Mouse (Mus musculus): Measurements from ENCODE around the gene Arf4. TPM values are rescaled to one million over a fixed set of nuclear protein-coding genes. Genes with fewer than 3 reads are reported as not detected.

Arf4 gene
- polyA plus RNA-seq, 1 experiment, result 128 TPM

DNA sequence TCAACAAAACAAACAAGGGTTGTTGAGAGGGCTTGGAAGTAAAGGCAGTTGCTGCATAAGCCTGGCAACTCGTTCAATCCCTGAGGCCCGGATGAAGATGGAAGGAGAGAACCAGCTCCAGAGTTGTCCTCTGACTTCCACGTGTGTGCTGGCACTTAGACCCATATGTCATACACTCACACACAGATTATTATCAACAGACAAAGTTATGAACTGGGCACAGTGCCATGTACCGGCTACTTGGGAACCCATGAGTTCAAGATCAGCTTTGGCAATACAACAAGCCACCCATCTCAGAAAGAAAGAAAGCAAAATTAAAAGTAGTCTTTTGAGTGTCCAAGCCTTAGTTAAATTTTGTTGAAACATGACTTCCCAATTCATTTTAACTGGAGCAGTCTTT, 12.6 kb upstream of the Arf4 start:
- H3K27me3 ChIP-seq (ENCODE audit: control insufficient read depth, insufficient read depth, insufficient read length), result no peaks in the 10 kb centered on the region
- no peaks in the 10 kb centered on the region for H3K79me2 ChIP-seq (ENCODE audit: control insufficient read depth, insufficient read depth)
- no peak overlapping the region for H3K4me2 ChIP-seq (ENCODE audit: low read depth)
- H3K4me3 ChIP-seq, result no peak overlapping the region
- TF ChIP-seq MYOD1 (IDR thresholded peaks at IDR 0.05; ENCODE audit: control insufficient read depth in 1 of 3, insufficient read length in 2 of 3, low read depth in 2 of 3) (no peak), TCF12 (IDR thresholded peaks at IDR 0.05; ENCODE audit: insufficient read depth, poor library complexity, severe bottlenecking) (no peak), SRF (IDR thresholded peaks at IDR 0.05; ENCODE audit: control insufficient read depth, insufficient read length, low read depth) (no peak), CEBPB (IDR thresholded peaks at IDR 0.05; ENCODE audit: insufficient read depth, poor library complexity, severe bottlenecking) (no peak), REST (IDR thresholded peaks at IDR 0.05; ENCODE audit: insufficient read depth, insufficient read length) (no peak), E2F4 (IDR thresholded peaks at IDR 0.05; ENCODE audit: insufficient read depth) (no peak), POLR2A (IDR thresholded peaks at IDR 0.05; ENCODE audit: insufficient read length, low read depth) (no peak), USF1 (IDR thresholded peaks at IDR 0.05; ENCODE audit: low read depth) (no peak), POLR2AphosphoS2 (IDR thresholded peaks at IDR 0.05; ENCODE audit: insufficient read length, low read depth) (no peak)
- peaks cover 51% of the 10 kb centered on the region for H3K36me3 ChIP-seq (ENCODE audit: control insufficient read depth, insufficient read depth)
- H3ac ChIP-seq (ENCODE audit: control insufficient read depth, insufficient read length), result no peak overlapping the region

DNA sequence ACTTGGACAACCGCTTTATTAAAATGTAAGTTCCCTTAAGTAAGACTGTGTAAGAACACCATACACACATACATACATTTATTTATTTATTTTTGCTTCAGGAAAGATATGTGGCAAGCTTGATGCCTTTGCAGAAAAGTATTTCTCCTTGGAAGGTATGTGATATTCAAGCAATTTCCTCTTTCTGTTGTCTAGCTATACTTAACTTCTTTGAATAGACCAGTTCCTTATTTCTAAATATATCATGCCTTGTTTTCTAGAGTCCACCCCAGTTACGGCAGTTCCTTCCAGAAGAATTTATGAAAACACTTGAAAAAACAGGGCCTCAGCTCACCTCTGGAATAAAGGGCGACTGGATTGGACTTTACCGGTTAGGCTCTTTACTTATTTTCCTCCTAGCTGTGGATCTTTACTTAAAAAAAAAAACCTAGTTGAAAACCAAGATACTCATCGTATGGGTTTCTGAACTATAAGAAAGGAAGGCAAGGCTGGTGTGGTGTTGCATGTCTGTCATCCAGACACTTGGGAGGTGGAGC, 11.2 kb upstream of the Arf4 start:
- Histone ChIP-seq H3K4me3 (no peak overlapping the region), H3ac (ENCODE audit: control insufficient read depth, insufficient read length) (no peak overlapping the region), H3K36me3 (ENCODE audit: control insufficient read depth, insufficient read depth) (peaks cover 48% of the 10 kb centered on the region), H3K79me2 (ENCODE audit: control insufficient read depth, insufficient read depth) (no peaks in the 10 kb centered on the region), H3K4me2 (ENCODE audit: low read depth) (no peak overlapping the region), H3K27me3 (ENCODE audit: control insufficient read depth, insufficient read depth, insufficient read length) (no peaks in the 10 kb centered on the region)
- TF ChIP-seq TCF3 (IDR thresholded peaks at IDR 0.05; ENCODE audit: insufficient read length, low read depth) (no peak), TCF12 (IDR thresholded peaks at IDR 0.05; ENCODE audit: insufficient read depth, poor library complexity, severe bottlenecking) (no peak), E2F4 (IDR thresholded peaks at IDR 0.05; ENCODE audit: insufficient read depth) (no peak), MYOD1 (IDR thresholded peaks at IDR 0.05; ENCODE audit: control insufficient read depth in 1 of 3, insufficient read length in 2 of 3, low read depth in 2 of 3) (no peak), REST (IDR thresholded peaks at IDR 0.05; ENCODE audit: insufficient read depth, insufficient read length) (no peak), MYOG (IDR thresholded peaks at IDR 0.05; ENCODE audit: control insufficient read depth in 1 of 3, insufficient read depth in 1 of 3, insufficient read length in 2 of 3, low read depth in 2 of 3) (no peak), POLR2AphosphoS2 (IDR thresholded peaks at IDR 0.05; ENCODE audit: insufficient read length, low read depth) (no peak), CEBPB (IDR thresholded peaks at IDR 0.05; ENCODE audit: insufficient read depth, poor library complexity, severe bottlenecking) (no peak), POLR2A (IDR thresholded peaks at IDR 0.05; ENCODE audit: insufficient read length, low read depth) (no peak), SRF (IDR thresholded peaks at IDR 0.05; ENCODE audit: control insufficient read depth, insufficient read length, low read depth) (no peak), MAX (IDR thresholded peaks at IDR 0.05; ENCODE audit: low read depth) (no peak), USF1 (IDR thresholded peaks at IDR 0.05; ENCODE audit: low read depth) (no peak)

DNA sequence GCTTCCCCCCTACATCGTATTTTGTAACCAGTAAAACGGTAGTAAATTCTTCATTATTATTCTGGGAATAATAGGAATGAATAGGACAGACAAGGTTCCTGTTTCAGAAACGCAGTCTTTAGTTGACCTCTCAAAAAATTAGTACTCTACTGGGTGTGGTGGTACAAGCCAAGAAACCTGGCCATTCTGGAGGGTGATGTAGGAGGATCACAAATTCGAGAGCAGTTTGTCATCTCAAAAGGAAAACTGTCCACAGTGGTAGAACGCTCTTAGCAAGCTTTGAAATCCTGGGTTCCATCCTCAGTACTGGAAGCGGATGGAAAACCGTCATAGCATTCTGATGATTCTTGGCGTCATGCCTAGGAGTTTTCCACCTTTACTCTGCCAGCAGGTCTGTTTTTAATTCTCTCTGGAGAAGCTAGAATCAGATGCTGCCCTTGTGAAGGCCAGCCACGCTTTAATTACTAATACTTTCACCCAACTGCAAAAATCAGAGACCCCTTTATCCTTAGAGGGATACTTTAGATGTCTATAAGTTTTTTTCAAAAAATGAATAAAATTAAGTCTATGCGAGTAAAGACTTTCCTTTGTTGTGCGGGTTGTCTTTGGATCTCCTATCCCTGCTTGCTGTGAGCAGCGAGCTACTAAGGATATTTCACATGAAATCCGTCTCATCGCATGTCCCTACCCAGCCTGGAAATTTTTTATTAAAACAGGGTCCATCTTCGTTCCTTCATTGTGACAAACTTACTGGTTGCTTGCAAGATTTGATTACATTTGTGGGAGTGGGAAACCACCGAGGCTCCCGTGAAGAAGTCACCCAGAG, 636 bp upstream of the Arf4 start:
- H3K36me3 ChIP-seq (ENCODE audit: control insufficient read depth, insufficient read depth), result peaks cover 4% of the 10 kb centered on the region
- H3K4me2 ChIP-seq (ENCODE audit: low read depth), result peak overlapping the region; percentile 95
- peak overlapping the region; percentile 100 for H3K4me3 ChIP-seq
- no peak for TF ChIP-seq SRF (IDR thresholded peaks at IDR 0.05; ENCODE audit: control insufficient read depth, insufficient read length, low read depth)
- TF ChIP-seq TCF3 (IDR thresholded peaks at IDR 0.05; ENCODE audit: insufficient read length, low read depth), result no peak
- no peak for TF ChIP-seq MYOG (IDR thresholded peaks at IDR 0.05; ENCODE audit: control insufficient read depth in 1 of 3, insufficient read depth in 1 of 3, insufficient read length in 2 of 3, low read depth in 2 of 3)
- no peak for TF ChIP-seq TCF12 (IDR thresholded peaks at IDR 0.05; ENCODE audit: insufficient read depth, poor library complexity, severe bottlenecking)
- no peak for TF ChIP-seq POLR2A (IDR thresholded peaks at IDR 0.05; ENCODE audit: insufficient read length, low read depth)
- no peak for TF ChIP-seq E2F4 (IDR thresholded peaks at IDR 0.05; ENCODE audit: insufficient read depth)
- TF ChIP-seq MYOD1 (IDR thresholded peaks at IDR 0.05; ENCODE audit: control insufficient read depth in 1 of 3, insufficient read length in 2 of 3, low read depth in 2 of 3), result no peak
- no peak for TF ChIP-seq USF1 (IDR thresholded peaks at IDR 0.05; ENCODE audit: low read depth)
- no peak for TF ChIP-seq POLR2AphosphoS2 (IDR thresholded peaks at IDR 0.05; ENCODE audit: insufficient read length, low read depth)
- TF ChIP-seq REST (IDR thresholded peaks at IDR 0.05; ENCODE audit: insufficient read depth, insufficient read length), result no peak
- TF ChIP-seq CEBPB (IDR thresholded peaks at IDR 0.05; ENCODE audit: insufficient read depth, poor library complexity, severe bottlenecking), result no peak
- TF ChIP-seq MAX (IDR thresholded peaks at IDR 0.05; ENCODE audit: low read depth), result no peak
- H3ac ChIP-seq (ENCODE audit: control insufficient read depth, insufficient read length), result peak overlapping the region; percentile 41
- H3K27me3 ChIP-seq (ENCODE audit: control insufficient read depth, insufficient read depth, insufficient read length), result no peaks in the 10 kb centered on the region
- H3K79me2 ChIP-seq (ENCODE audit: control insufficient read depth, insufficient read depth), result peaks cover 43% of the 10 kb centered on the region

DNA sequence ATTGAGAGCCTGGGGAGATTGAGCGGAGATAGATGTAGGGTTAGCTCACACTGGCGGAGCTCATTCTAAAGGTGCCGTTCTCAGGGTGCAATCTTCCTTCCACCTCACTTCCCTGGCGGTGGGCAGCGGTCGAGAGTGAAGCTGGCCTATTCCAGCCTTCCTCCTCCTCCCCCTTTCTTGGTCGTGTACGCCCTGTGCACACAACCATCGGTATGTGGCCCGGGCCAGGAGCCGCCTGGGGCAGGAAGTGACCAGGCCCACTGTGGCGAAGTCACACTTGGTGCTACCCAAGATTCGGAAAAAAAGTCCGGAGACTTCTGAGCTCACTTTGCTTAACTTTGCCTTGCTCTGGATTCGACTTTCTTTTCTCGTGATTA, 822 bp downstream of the Arf4 start:
- Histone ChIP-seq H3K36me3 (ENCODE audit: control insufficient read depth, insufficient read depth) (no peaks in the 10 kb centered on the region), H3K4me3 (peak overlapping the region; percentile 100), H3K4me2 (ENCODE audit: low read depth) (peak overlapping the region; percentile 82), H3K27me3 (ENCODE audit: control insufficient read depth, insufficient read depth, insufficient read length) (no peaks in the 10 kb centered on the region), H3K79me2 (ENCODE audit: control insufficient read depth, insufficient read depth) (peaks cover 57% of the 10 kb centered on the region), H3ac (ENCODE audit: control insufficient read depth, insufficient read length) (peak overlapping the region; percentile 41)
- peak; percentile 27 for TF ChIP-seq POLR2A (IDR thresholded peaks at IDR 0.05; ENCODE audit: insufficient read length, low read depth)
- TF ChIP-seq POLR2AphosphoS2 (IDR thresholded peaks at IDR 0.05; ENCODE audit: insufficient read length, low read depth), result no peak
- TF ChIP-seq MYOG (IDR thresholded peaks at IDR 0.05; ENCODE audit: control insufficient read depth in 1 of 3, insufficient read depth in 1 of 3, insufficient read length in 2 of 3, low read depth in 2 of 3), result no peak
- no peak for TF ChIP-seq TCF12 (IDR thresholded peaks at IDR 0.05; ENCODE audit: insufficient read depth, poor library complexity, severe bottlenecking)
- no peak for TF ChIP-seq MYOD1 (IDR thresholded peaks at IDR 0.05; ENCODE audit: control insufficient read depth in 1 of 3, insufficient read length in 2 of 3, low read depth in 2 of 3)
- no peak for TF ChIP-seq SRF (IDR thresholded peaks at IDR 0.05; ENCODE audit: control insufficient read depth, insufficient read length, low read depth)
- TF ChIP-seq TCF3 (IDR thresholded peaks at IDR 0.05; ENCODE audit: insufficient read length, low read depth), result no peak
- no peak for TF ChIP-seq USF1 (IDR thresholded peaks at IDR 0.05; ENCODE audit: low read depth)
- no peak for TF ChIP-seq E2F4 (IDR thresholded peaks at IDR 0.05; ENCODE audit: insufficient read depth)

Data from myocyte (in vitro differentiated cells).